Mouse (Mus musculus) midbrain, embryonic 14.5 days (tissue): ENCODE measurements around the gene Ston1. TPM values are rescaled to one million over a fixed set of nuclear protein-coding genes. Genes with fewer than 3 reads are reported as not detected.

Source experiments
- ATAC-seq: fragments of 200-750 bp; cut with Nextera tagmentation; 2 replicates; pipeline ENCODE4 v1.8.0; 2017; ENCODE audit warnings: moderate number of reproducible peaks, moderate library complexity; ENCODE audit not compliant: low FRiP score, low TSS enrichment
- DNase-seq: peaks from one replicate; pipeline ENCODE4 v3.0.0-alpha.2; 2015
- H3K27ac ChIP-seq: fragments of 300-500 bp; sonication (generic); replicated peaks from 2 replicates; pipeline ENCODE4 v1.5.1; 2014; ENCODE audit warnings: mild to moderate bottlenecking, low read depth, low read length, moderate library complexity
- H3K27me3 ChIP-seq: fragments of 300-500 bp; sonication (generic); 2 replicates; pipeline ENCODE4 v1.6.1; 2014; ENCODE audit warnings: low read length, control low read depth, mixed read lengths; ENCODE audit not compliant: control insufficient read depth, insufficient read depth
- H3K36me3 ChIP-seq: fragments of 300-500 bp; sonication (generic); 2 replicates; pipeline ENCODE4 v1.6.1; 2014; ENCODE audit warnings: low read length, control low read depth; ENCODE audit not compliant: control insufficient read depth, insufficient read depth
- H3K4me1 ChIP-seq: fragments of 300-500 bp; sonication (generic); 2 replicates; pipeline ENCODE4 v1.6.1; 2014; ENCODE audit warnings: mild to moderate bottlenecking, antibody characterized with exemption, low read length, control low read depth; ENCODE audit not compliant: control insufficient read depth, insufficient read depth
- H3K4me2 ChIP-seq: fragments of 300-500 bp; sonication (generic); 2 replicates; pipeline ENCODE4 v1.6.1; 2014; ENCODE audit warnings: mild to moderate bottlenecking, low read length, moderate library complexity
- H3K4me3 ChIP-seq: fragments of 300-500 bp; sonication (generic); replicated peaks from 2 replicates; pipeline ENCODE4 v1.5.1; 2014; ENCODE audit warnings: low read depth, low read length
- H3K9ac ChIP-seq: fragments of 300-500 bp; sonication (generic); replicated peaks from 2 replicates; pipeline ENCODE4 v1.6.1; 2014; ENCODE audit warnings: mild to moderate bottlenecking, low read length, moderate library complexity
- H3K9me3 ChIP-seq: fragments of 300-500 bp; sonication (generic); 2 replicates; pipeline ENCODE4 v1.6.1; 2016; ENCODE audit warnings: low read length, control low read depth, mixed read lengths; ENCODE audit not compliant: control insufficient read depth
- WGBS: fragments of 180-500 bp; shearing (Covaris S2); extraction: QIAGEN DNeasy Blood & Tissue Kit; methylation state at CpG from one replicate; pipeline ENCODE4 v1.1.7; 2014; 5-methylcytosine and 5-hydroxymethylcytosine counted together
- polyA plus RNA-seq: library from polyadenylated mRNA; unstranded; fragments of >200 nt; fragmentation: Nextera tagmentation; extraction: Ambion mirVana; gene quantifications from 2 replicates; pipeline ENCODE4 v1.2.1, GENCODE M21; 2014

Ston1 gene
- polyA plus RNA-seq, 1 experiment from 2014 or later, result 1.3 TPM

DNA sequence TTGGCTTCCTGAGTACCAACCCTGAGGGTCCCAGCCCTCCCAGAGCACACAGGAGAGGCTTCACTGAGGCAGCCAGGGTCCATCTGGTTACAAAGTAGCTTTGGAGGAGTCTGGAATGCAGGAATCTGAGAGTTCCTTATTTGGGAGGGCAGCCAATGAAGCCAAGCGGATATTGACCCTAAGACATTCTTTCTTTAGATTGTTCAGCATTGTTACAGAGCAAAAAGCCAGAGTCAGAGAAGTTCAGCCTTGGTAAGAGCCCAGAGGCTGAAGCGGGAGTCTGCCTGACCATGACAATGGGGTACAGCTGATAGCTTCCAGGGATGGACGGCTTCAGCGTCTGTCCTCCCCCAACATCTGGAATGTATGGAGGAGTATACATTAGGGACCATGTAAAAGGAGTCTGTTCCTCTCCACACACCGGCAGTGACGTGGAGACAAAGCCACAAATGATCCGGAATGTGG is 28.9 kb downstream of the Ston1 start:
- no peak overlapping the region for H3K27ac ChIP-seq
- H3K9ac ChIP-seq, result no peak overlapping the region
- no peaks in the 10 kb centered on the region for H3K36me3 ChIP-seq
- DNase-seq, result no peak
- H3K4me3 ChIP-seq, result no peak overlapping the region
- no peaks in the 10 kb centered on the region for H3K27me3 ChIP-seq
- ATAC-seq, result no peak
- H3K4me2 ChIP-seq, result no peak overlapping the region
- WGBS, result 51% methylated on average over 7 of the region's 7 CpGs
- H3K4me1 ChIP-seq, result peaks cover 14% of the 10 kb centered on the region
- H3K9me3 ChIP-seq, result no peaks in the 10 kb centered on the region

DNA sequence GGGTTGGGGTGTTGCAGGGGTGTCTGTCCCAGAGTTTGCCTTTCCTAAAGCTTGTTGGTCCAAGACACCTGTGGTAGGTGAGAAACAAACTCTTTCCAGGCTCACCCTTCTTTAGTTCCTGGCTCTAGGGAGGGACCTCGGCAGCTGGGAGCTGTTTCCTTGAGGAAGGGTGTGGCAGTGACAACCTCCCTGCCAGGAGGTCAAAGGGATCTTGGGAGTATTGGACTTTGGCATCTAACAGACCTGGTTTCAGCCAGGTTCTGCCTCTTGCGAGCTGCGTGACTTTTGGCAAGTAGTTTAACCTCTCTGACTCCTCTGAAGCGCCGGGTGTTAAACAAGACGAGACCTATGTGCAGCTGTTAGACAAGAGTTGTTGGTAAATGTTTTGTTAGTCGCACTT is 29.7 kb downstream of the Ston1 start:
- H3K27ac ChIP-seq, result no peak overlapping the region
- H3K9ac ChIP-seq, result no peak overlapping the region
- WGBS, result 85% methylated on average over 7 of the region's 7 CpGs

DNA sequence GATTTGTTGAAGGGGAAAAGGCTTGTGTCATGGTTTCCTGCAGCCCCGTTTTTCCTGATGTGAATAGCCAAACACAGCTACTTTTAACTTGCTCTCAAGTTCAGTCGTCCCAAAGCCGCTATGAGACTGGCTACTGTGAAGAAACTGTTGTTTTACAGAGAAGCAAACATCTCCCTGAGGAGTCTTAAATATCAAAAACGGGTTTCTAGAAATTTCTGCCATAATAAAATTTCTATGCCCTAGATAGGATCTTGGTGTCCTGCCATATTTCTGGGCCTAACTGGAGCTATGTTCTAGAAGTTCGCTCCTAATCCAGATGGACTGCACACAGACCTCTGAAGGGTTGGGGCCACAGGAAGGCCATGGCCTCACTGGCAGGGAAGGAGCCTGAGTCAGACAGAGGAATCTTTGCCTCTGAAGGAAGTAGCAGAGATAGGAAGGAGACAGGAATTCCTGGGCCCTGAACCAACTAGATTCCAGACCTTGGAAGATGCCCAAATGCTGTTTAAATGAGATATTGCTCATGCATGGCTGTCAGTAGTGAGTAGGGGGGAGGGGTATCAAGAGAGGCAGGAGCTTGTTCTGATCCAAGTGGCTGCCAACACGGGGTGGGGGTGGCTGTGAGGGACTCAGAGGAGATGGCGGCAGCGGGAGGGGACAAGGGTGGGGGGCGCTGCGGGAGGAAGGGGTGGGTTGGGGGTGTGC is 31.3 kb downstream of the Ston1 start:
- H3K4me2 ChIP-seq, result no peak overlapping the region
- peak; percentile 54; the same call in 1 of the 2 replicates for ATAC-seq
- WGBS, result 48% methylated on average over 9 of the region's 10 CpGs
- H3K27ac ChIP-seq, result peak overlapping the region; percentile 33; the same call in 1 of the 2 replicates
- H3K4me3 ChIP-seq, result no peak overlapping the region
- DNase-seq, result peak; percentile 58
- no peaks in the 10 kb centered on the region for H3K36me3 ChIP-seq
- H3K9me3 ChIP-seq, result no peaks in the 10 kb centered on the region
- H3K4me1 ChIP-seq, result peaks cover 14% of the 10 kb centered on the region
- no peak overlapping the region for H3K9ac ChIP-seq
- no peaks in the 10 kb centered on the region for H3K27me3 ChIP-seq

More for the DNA sequence above, 29.7 kb downstream of the Ston1 start:
- no peaks in the 10 kb centered on the region for H3K36me3 ChIP-seq
- ATAC-seq (no peak), DNase-seq (no peak)
- H3K4me2 ChIP-seq, result no peak overlapping the region
- H3K27me3 ChIP-seq, result no peaks in the 10 kb centered on the region
- peaks cover 14% of the 10 kb centered on the region for H3K4me1 ChIP-seq
- no peaks in the 10 kb centered on the region for H3K9me3 ChIP-seq
- H3K4me3 ChIP-seq, result no peak overlapping the region

DNA sequence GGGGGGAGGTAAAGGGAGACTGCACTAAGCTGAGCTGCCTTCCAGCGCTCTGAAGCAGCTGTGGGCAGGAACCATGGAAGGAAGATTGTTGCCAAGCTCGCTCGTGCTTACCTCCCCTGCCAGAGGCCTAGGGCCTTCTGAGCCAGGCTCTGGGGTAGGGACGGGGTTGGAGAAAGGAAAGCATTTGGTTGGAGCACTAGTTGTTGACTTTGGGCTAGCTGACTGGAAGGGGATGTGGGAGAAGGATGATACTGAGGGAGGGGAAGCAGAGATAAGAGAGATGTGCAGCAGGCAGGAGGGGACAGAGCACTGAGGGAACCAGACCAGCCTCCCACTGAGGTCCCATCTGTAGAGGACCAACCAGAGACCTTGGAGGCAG is 31.9 kb downstream of the Ston1 start:
- peak overlapping the region; percentile 33; the same call in 1 of the 2 replicates for H3K27ac ChIP-seq
- no peaks in the 10 kb centered on the region for H3K36me3 ChIP-seq
- DNase-seq (peak; percentile 49), ATAC-seq (0 out of 2 replicates have a peak, but pooled peaks have one; percentile 41)
- H3K4me3 ChIP-seq, result no peak overlapping the region
- H3K9ac ChIP-seq, result no peak overlapping the region
- peaks cover 14% of the 10 kb centered on the region for H3K4me1 ChIP-seq
- H3K9me3 ChIP-seq, result no peaks in the 10 kb centered on the region
- H3K27me3 ChIP-seq, result no peaks in the 10 kb centered on the region
- WGBS, result 28% methylated on average over 4 of the region's 4 CpGs
- H3K4me2 ChIP-seq, result no peak overlapping the region

DNA sequence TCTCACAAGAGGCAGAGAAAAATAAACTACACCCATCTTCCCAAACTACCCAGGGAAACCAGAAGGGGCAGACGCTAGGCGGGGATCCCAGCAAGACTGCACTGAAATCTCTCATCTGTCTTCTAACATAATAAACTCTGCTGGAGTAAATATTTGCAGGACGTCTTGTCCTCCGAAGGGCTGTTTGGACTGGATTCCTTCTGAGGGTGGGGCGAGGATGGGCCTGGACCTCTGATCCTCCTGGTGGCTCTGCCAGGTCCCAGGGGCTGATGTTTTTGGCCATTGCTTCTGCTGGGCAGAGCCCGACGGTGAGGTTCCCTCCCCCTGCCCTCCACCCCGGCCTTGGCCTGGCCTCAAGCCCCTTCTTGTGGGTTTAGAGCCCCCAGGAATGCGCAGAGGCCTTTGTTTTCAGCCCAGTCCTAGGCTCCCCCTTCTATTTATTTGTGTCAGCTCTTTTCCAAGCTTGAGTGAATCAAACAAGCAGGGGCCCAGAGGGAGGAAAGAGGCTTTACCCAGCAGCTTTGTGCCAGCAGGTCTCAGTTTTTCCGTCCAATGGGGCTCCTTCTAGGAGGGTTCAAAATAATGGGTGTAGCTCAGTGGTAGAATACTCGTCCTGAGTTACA is 32.6 kb downstream of the Ston1 start:
- DNase-seq (peak; percentile 52), ATAC-seq (peak; percentile 63)
- Histone ChIP-seq H3K9me3 (no peaks in the 10 kb centered on the region), H3K9ac (no peak overlapping the region), H3K27ac (peak overlapping the region; percentile 64), H3K27me3 (no peaks in the 10 kb centered on the region), H3K4me1 (peaks cover 14% of the 10 kb centered on the region), H3K36me3 (no peaks in the 10 kb centered on the region), H3K4me3 (no peak overlapping the region), H3K4me2 (no peak overlapping the region)
- WGBS, result 11% methylated on average over 11 of the region's 11 CpGs

DNA sequence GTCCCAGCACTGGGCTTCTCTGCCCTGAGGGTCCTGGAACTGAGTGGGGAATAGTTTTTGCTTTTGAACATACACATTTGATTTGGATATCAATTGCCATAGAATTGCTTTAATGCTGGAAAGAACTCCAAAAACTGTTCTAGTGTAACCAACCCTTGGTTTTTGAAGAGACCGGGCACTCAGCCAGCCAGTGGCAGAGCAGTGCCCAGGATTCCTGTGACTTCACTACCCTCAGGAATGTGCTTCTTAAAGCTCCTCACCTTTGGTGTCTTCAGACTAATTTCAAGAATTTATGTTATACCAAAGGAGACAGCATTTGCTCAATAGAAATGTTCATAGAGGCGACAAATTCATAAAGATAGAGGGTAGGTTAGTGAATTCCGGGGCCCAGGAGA is 33.1 kb downstream of the Ston1 start:
- H3K4me3 ChIP-seq, result no peak overlapping the region
- no peaks in the 10 kb centered on the region for H3K36me3 ChIP-seq
- H3K4me2 ChIP-seq, result no peak overlapping the region
- no peaks in the 10 kb centered on the region for H3K9me3 ChIP-seq
- WGBS, result 68% methylated on average over 3 of the region's 3 CpGs
- DNase-seq, result peak; percentile 39
- H3K9ac ChIP-seq, result no peak overlapping the region
- ATAC-seq, result no peak
- peaks cover 14% of the 10 kb centered on the region for H3K4me1 ChIP-seq
- no peaks in the 10 kb centered on the region for H3K27me3 ChIP-seq
- peak overlapping the region; percentile 64 for H3K27ac ChIP-seq

DNA sequence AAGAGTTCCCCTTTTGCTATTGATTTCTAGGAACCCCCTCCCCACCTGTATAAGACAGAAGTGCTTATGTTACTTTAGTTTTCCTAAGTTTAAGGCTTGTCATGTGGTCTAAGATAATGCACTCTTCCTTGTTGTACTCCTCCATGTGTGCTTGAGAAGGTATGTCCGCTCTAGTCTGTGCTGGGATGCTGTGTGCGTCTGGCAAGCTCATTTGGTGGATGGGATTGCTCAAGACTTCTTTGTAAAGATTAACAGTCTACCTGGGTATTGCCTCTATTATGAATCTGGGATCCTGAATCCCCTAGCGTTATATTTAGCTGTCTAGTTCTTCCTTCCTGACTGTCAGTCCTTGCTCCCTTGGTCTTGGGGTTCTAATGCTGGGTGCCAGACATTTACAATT is 35.1 kb downstream of the Ston1 start:
- DNase-seq (no peak), ATAC-seq (no peak)

DNA sequence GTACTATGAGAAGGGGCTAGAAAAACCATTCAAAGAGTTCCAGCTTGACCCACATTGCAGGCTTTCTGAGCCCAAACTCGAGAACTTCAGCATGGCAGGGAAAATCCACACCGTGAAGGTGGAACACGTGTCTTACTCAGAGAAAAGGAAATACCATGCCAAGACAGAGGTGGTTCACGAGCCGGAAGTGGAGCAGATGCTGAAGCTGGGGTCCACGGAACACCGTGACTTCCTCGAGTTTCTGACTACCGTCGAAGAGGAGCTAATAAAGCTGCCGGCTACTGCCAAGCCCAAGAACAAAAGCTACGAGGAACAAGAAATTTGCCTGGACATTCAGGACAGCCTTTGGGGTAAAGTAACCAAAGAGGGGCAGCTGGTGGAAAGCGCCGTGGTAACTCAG is 38.6 kb downstream of the Ston1 start:
- DNase-seq, result no peak
- WGBS, result 86% methylated on average over 14 of the region's 14 CpGs
- no peaks in the 10 kb centered on the region for H3K27me3 ChIP-seq
- ATAC-seq, result no peak
- no peak overlapping the region for H3K4me3 ChIP-seq
- H3K4me2 ChIP-seq, result no peak overlapping the region
- H3K4me1 ChIP-seq, result no peaks in the 10 kb centered on the region
- H3K9ac ChIP-seq, result no peak overlapping the region
- no peak overlapping the region for H3K27ac ChIP-seq
- no peaks in the 10 kb centered on the region for H3K36me3 ChIP-seq
- no peaks in the 10 kb centered on the region for H3K9me3 ChIP-seq

More for the DNA sequence above, 35.1 kb downstream of the Ston1 start:
- no peak overlapping the region for H3K9ac ChIP-seq
- no peaks in the 10 kb centered on the region for H3K36me3 ChIP-seq
- H3K4me3 ChIP-seq, result no peak overlapping the region
- H3K27me3 ChIP-seq, result no peaks in the 10 kb centered on the region
- WGBS, result 94% methylated on average over 3 of the region's 3 CpGs
- no peaks in the 10 kb centered on the region for H3K9me3 ChIP-seq
- H3K27ac ChIP-seq, result no peak overlapping the region
- H3K4me2 ChIP-seq, result no peak overlapping the region
- peaks cover 14% of the 10 kb centered on the region for H3K4me1 ChIP-seq

DNA sequence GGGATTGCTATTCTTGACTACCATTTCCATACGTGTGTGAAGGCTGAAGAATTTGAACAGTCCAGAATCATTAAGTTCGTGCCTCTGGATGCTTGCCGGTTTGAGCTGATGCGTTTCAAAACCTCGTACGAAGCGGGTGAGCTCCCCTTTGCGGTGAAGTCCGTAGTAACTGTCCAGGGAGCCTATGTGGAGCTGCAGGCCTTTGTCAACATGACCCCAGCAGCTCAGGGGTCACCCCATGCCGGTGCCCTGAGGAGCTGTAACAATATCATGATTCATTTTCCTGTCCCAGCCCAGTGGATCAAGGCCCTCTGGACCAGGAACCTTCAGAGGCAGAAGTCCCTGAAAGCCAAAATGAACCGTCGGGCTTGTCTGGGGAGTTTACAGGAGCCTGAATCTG is 39.1 kb downstream of the Ston1 start:
- no peak overlapping the region for H3K4me3 ChIP-seq
- WGBS, result 51% methylated on average over 12 of the region's 12 CpGs
- H3K4me2 ChIP-seq, result no peak overlapping the region
- peak; percentile 22 for DNase-seq
- no peaks in the 10 kb centered on the region for H3K9me3 ChIP-seq
- H3K27ac ChIP-seq, result no peak overlapping the region
- no peaks in the 10 kb centered on the region for H3K36me3 ChIP-seq
- no peaks in the 10 kb centered on the region for H3K27me3 ChIP-seq
- no peak for ATAC-seq
- H3K9ac ChIP-seq, result no peak overlapping the region
- no peaks in the 10 kb centered on the region for H3K4me1 ChIP-seq
